Mouse (Mus musculus) gastrocnemius, adult 18-20 months (tissue): ENCODE results near the gene Igsf21. TPM values are rescaled to one million over a fixed set of nuclear protein-coding genes. Genes with fewer than 3 reads are reported as not detected.

Experiments used
- DNase-seq: peaks from one replicate; pipeline ENCODE4 v3.0.0; 2021; ENCODE audit warnings: low spot score
- total RNA-seq, 2 experiments: library from RNA; stranded (reverse); gene quantifications; 2 replicates each; pipeline ENCODE4 v1.2.3; 2021

Igsf21 gene
- total RNA-seq, 2 experiments from 2014 or later = not detected

DNA sequence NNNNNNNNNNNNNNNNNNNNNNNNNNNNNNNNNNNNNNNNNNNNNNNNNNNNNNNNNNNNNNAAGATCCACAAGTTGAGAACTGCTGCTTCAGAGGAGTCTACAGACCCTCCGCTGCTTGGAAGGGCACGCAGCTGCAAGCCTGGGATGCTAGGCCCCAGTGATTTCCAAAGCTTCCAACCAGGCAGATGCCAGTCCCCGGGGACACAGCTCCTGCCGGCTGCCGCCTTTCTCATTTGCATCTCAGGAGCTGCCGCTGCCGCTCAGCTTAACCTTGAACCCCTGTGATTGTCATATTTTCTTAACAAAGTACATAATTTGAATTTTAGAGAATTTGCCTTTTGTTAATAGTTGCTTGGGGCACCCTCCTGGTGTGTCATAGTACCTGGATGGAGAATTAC, 259.7 kb downstream of the Igsf21 start:
- DNase-seq = no peak

DNA sequence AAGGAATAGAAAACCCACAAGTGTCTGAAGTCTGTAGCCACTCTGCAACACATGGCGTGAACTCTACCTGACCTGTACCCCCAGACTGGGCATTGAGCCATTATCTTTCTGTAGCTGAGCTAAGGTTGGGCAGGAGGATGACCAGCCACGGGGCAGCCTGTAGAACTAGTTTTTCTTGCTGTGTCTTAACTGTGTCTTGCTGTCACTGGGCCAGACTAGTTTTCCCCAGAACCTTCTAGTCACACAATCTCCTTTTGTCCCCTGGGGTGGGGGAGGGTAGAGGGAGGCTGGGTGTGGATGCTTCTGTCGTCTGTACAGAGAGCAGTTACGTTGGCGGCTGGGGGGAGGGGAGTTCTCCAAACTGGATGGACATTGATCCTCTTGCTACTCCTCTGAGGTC, 267.9 kb downstream of the Igsf21 start:
- DNase-seq = no peak

- DNase-seq = no peak
These were observed 269.2 kb downstream of the Igsf21 start for GRCm38 (mm10) chr4:139977308-139977781.
